Comparison of ENCODE assay signal across 15 mouse cellular contexts in genomic region chr7:83731961-83732666, GRCm38 (mm10). TPM values are rescaled to one million over a fixed set of nuclear protein-coding genes. Genes with fewer than 3 reads are reported as not detected.
A peak's percentile ranks its signal among the peaks of the same experiment; 100 is the strongest.
DNase-seq lines count a peak whose midpoint lies in the region; ATAC-seq lines count a peak whose summit lies in the region.
"Had no signal": no experiment of that assay in that cellular context is flagged by ENCODE, and none has a peak within 500 bp of the region (broad histone marks: within the 10 kb centered on the region; RNA-seq: fewer than 3 reads in every experiment).

No protein-coding gene starts in this region.

- H3K9me3 ChIP-seq in forebrain, embryonic 13.5 days (replicated peaks), result no peaks in the 10 kb centered on the region
- no peaks in the 10 kb centered on the region for H3K9me3 ChIP-seq in forebrain, embryonic 15.5 days
- H3K9me3 ChIP-seq in kidney, embryonic 14.5 days (ENCODE audit: control insufficient read depth, low read length), result no peaks in the 10 kb centered on the region
- H3K9me3 ChIP-seq: intestine, embryonic 15.5 days; liver, embryonic 13.5 days had no signal

- no peak overlapping the region for H3K4me3 ChIP-seq in forebrain, embryonic 13.5 days
- no peak overlapping the region for H3K4me3 ChIP-seq in forebrain, embryonic 15.5 days
- no peak overlapping the region for H3K4me3 ChIP-seq in kidney, embryonic 14.5 days (ENCODE audit: low read length)
- H3K4me3 ChIP-seq: heart, adult 2 months; intestine, embryonic 15.5 days; liver, embryonic 13.5 days had no signal

- ATAC-seq in forebrain, embryonic 13.5 days, result peak; percentile 33; the same call in 1 of the 2 replicates
- ATAC-seq in forebrain, embryonic 15.5 days (replicated peaks), result no peak
- ATAC-seq in kidney, embryonic 14.5 days (ENCODE audit: low FRiP score, low TSS enrichment), result no peak
- ATAC-seq: activated CD4-positive, CD25-positive, alpha-beta regulatory T cell, adult 4 months; intestine, embryonic 15.5 days had no signal

- no peak overlapping the region for H3K9ac ChIP-seq in forebrain, embryonic 13.5 days
- H3K9ac ChIP-seq in forebrain, embryonic 15.5 days (replicated peaks), result no peak overlapping the region
- no peak overlapping the region for H3K9ac ChIP-seq in kidney, embryonic 14.5 days (ENCODE audit: low read depth, low read length)
- H3K9ac ChIP-seq: intestine, embryonic 15.5 days; liver, embryonic 13.5 days had no signal

- no peaks in the 10 kb centered on the region for H3K27me3 ChIP-seq in forebrain, embryonic 13.5 days
- H3K27me3 ChIP-seq in forebrain, embryonic 15.5 days, result no peaks in the 10 kb centered on the region
- no peaks in the 10 kb centered on the region for H3K27me3 ChIP-seq in kidney, embryonic 14.5 days (ENCODE audit: control insufficient read depth, insufficient read depth, low read length)
- H3K27me3 ChIP-seq: CH12.LX; intestine, embryonic 15.5 days; liver, embryonic 13.5 days had no signal

- H3K4me2 ChIP-seq in forebrain, embryonic 13.5 days, result no peak overlapping the region
- H3K4me2 ChIP-seq in forebrain, embryonic 15.5 days (replicated peaks), result no peak overlapping the region
- no peak overlapping the region for H3K4me2 ChIP-seq in kidney, embryonic 14.5 days (replicated peaks; ENCODE audit: low read depth, low read length)
- H3K4me2 ChIP-seq: intestine, embryonic 15.5 days; liver, embryonic 13.5 days had no signal

- peak; percentile 55 for DNase-seq in layer of hippocampus, adult 11-12 months (ENCODE audit: low spot score)
- no peak for DNase-seq in layer of hippocampus, adult 9-10 months (ENCODE audit: low spot score)
- DNase-seq in cerebellum, adult 9-10 months, result peak; percentile 95
- peak; percentile 48 to 52 for DNase-seq in layer of hippocampus, postnatal 10 days (ENCODE audit: low spot score in 2 of 2)
- DNase-seq in urinary bladder, postnatal 14 days (ENCODE audit: low spot score), result no peak
- DNase-seq: heart, adult 2 months; kidney, postnatal 36 days; liver, embryonic 13.5 days; lung, postnatal 10 days had no signal

- no peaks in the 10 kb centered on the region for H3K4me1 ChIP-seq in forebrain, embryonic 13.5 days
- no peaks in the 10 kb centered on the region for H3K4me1 ChIP-seq in forebrain, embryonic 15.5 days
- no peaks in the 10 kb centered on the region for H3K4me1 ChIP-seq in kidney, embryonic 14.5 days (ENCODE audit: control insufficient read depth, insufficient read depth, low read length)
- H3K4me1 ChIP-seq: intestine, embryonic 15.5 days; liver, embryonic 13.5 days had no signal

- H3K36me3 ChIP-seq in forebrain, embryonic 13.5 days (ENCODE audit: poor library complexity, severe bottlenecking), result no peaks in the 10 kb centered on the region
- H3K36me3 ChIP-seq in forebrain, embryonic 15.5 days, result no peaks in the 10 kb centered on the region
- no peaks in the 10 kb centered on the region for H3K36me3 ChIP-seq in kidney, embryonic 14.5 days (ENCODE audit: control insufficient read depth, insufficient read depth, low read length)
- H3K36me3 ChIP-seq: intestine, embryonic 15.5 days; liver, embryonic 13.5 days had no signal

- WGBS in forebrain, embryonic 13.5 days, result 85% methylated on average over 15 of the region's 15 CpGs
- 81% methylated on average over 15 of the region's 15 CpGs for WGBS in forebrain, embryonic 15.5 days
- WGBS in kidney, embryonic 14.5 days, result 82% methylated on average over 15 of the region's 15 CpGs

- no peak overlapping the region for H3K27ac ChIP-seq in forebrain, embryonic 13.5 days
- no peak overlapping the region for H3K27ac ChIP-seq in forebrain, embryonic 15.5 days (replicated peaks)
- no peak overlapping the region for H3K27ac ChIP-seq in kidney, embryonic 14.5 days (ENCODE audit: low read depth, low read length)
- H3K27ac ChIP-seq: heart, adult 2 months; intestine, embryonic 15.5 days; liver, embryonic 13.5 days had no signal

RNA-seq across cellular contexts. Expression of gene Il16, which starts 13.4 kb away (rescaled TPM):
- polyA plus RNA-seq in forebrain, embryonic 13.5 days (2015; fragmentation: Nextera tagmentation; extraction: Ambion mirVana), result 0.93 and 1.1 TPM in 2 replicates
- polyA plus RNA-seq in forebrain, embryonic 15.5 days (2015; fragmentation: Nextera tagmentation; extraction: Ambion mirVana), result 0.98 and 1.0 TPM in 2 replicates
- total RNA-seq in layer of hippocampus, postnatal 10 days (2021), result 10 to 100 TPM; 34.9 to 37.4 TPM
- 1.6 and 2.5 TPM in 2 replicates for polyA plus RNA-seq in kidney, embryonic 14.5 days (2014; fragmentation: Nextera tagmentation; extraction: Ambion mirVana)

Comparison
In these comparisons a context has a peak if more than half of its experiments do, and no peak if none do; other contexts are left out.
1. DNase-seq: peak in layer of hippocampus, adult 11-12 months (single experiment), cerebellum, adult 9-10 months (single experiment) and layer of hippocampus, postnatal 10 days (2 of 2); none in layer of hippocampus, adult 9-10 months (single experiment) and urinary bladder, postnatal 14 days (single experiment).